Mouse (Mus musculus): Measurements from ENCODE around the gene Ndrg3. TPM values are rescaled to one million over a fixed set of nuclear protein-coding genes. Genes with fewer than 3 reads are reported as not detected.
"Not testable (repeated sequence)": the region's sequence is repeated elsewhere in the genome, so short reads cannot be mapped to it uniquely, and the experiment has no call there.

The Ndrg3 gene
- polyA plus RNA-seq, 1 experiment from 2014 or later, result 44.6 TPM

DNA sequence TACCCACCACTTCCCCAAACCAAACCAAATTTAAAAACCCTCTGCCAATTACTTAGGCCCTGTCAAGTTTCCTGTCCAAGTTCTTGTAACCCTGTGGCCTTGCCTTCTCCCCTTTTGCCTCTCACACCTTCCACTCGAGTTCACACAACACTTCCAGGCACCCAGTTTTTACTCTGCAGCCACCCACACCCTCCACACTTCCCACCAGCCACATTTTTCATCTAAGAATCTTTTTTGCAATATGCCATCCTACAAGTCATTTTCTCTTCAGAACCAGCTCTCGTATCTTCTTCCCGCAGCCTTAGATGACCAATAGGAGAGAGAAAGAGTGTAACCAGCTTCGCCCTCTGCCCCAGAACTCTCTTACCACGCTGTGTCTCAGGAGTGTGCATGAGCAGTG, 37.4 kb downstream of the Ndrg3 start:
- H3K36me3 ChIP-seq (replicated peaks), result no peaks in the 10 kb centered on the region
- DNase-seq (ENCODE audit: extremely low spot score, low spot score), result no peak
- no peaks in the 10 kb centered on the region for H3K9me3 ChIP-seq
- 93% methylated on average over 5 of the region's 5 CpGs for WGBS
- H3K27me3 ChIP-seq (ENCODE audit: poor library complexity, severe bottlenecking), result no peaks in the 10 kb centered on the region
- H3K4me1 ChIP-seq, result no peaks in the 10 kb centered on the region
- H3K4me3 ChIP-seq, result no peak overlapping the region
- H3K27ac ChIP-seq, result no peak overlapping the region

DNA sequence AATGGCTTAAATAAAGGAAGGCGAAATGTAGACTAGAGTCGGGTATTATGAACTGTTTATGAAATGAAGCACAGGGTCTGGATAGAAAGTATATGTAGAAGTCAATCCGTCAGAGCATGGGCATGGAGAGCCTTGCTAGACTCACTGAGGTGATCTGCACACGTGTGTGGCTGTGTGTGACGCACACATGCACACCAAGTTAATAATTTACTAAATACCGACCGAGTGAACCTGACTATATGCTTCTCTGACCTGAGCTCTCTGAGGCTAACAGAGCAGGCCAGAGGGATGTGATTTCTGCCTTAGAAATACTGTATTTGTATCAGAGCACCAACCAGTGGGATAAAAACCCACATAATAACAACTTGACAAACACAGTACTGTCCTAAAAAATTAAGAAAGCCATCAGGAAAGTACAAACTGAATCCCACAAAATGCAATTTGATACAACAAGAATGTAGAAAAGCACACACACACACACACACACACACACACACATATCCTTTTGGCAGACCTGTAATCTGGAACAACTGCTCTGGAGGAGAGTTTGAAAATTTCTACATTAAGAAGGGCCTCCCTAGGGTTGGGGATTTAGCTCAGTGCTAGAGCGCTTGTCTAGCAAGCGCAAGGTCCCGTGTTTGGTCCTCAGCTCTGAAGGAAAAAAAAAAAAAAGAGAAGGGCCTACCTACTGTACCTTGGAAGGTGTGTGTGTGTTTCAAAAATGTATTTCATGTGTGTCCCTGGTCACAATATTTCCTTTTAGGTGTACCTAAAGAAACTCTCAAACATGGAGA, 40.4 kb downstream of the Ndrg3 start:
- 94% methylated on average over 10 of the region's 10 CpGs for WGBS
- Histone ChIP-seq H3K4me1 (no peaks in the 10 kb centered on the region), H3K27ac (no peak overlapping the region), H3K36me3 (replicated peaks) (peaks cover 19% of the 10 kb centered on the region), H3K4me3 (no peak overlapping the region), H3K9me3 (no peaks in the 10 kb centered on the region), H3K27me3 (ENCODE audit: poor library complexity, severe bottlenecking) (no peaks in the 10 kb centered on the region)
- DNase-seq (ENCODE audit: extremely low spot score, low spot score), result no peak

DNA sequence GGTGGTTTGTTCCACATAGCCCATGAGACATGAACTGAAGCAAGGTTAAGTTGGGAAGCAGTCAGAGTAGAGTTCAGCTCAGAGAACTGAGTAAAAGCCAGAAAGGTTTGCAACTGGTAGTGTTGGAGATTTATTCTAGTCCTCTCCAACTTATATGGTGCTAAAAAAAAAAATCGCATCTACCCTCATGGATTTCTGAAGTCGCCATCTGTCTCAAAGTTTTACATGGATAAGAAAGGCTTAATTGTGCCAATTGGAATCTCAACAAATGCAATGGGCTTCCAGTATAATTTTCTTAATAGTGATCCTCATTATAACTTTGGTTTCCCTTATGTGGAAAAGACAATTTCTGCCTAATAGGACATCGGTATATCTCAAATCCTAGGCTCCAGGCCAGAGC, 41.0 kb downstream of the Ndrg3 start:
- H3K27ac ChIP-seq, result no peak overlapping the region
- H3K36me3 ChIP-seq (replicated peaks), result peaks cover 21% of the 10 kb centered on the region
- DNase-seq (ENCODE audit: extremely low spot score, low spot score), result no peak
- H3K27me3 ChIP-seq (ENCODE audit: poor library complexity, severe bottlenecking), result no peaks in the 10 kb centered on the region
- no peaks in the 10 kb centered on the region for H3K9me3 ChIP-seq
- no peaks in the 10 kb centered on the region for H3K4me1 ChIP-seq
- no peak overlapping the region for H3K4me3 ChIP-seq
- 96% methylated on average over 3 of the region's 3 CpGs for WGBS

DNA sequence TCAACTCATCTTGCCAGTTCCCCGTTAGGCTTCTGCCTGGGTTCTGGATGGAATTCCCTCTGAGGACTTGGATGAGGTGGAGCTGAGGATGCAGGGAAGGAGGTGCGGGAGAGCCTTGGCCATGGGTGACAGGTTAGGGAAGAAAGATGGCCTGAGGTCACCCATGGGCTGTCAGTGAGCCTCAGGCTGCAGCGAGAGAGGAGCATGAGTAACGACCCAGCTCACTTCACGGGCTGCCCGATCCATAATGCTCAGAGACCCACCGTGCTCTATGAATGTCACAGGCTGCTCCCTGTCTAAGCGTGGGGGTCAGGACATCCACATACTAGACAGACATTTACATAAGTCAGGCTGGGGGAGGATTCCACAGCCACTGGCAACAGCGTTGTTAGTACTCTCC, 50.3 kb downstream of the Ndrg3 start:
- H3K9me3 ChIP-seq; H3K4me1 ChIP-seq; H3K4me3 ChIP-seq; H3K27ac ChIP-seq; H3K27me3 ChIP-seq (ENCODE audit: poor library complexity, severe bottlenecking); DNase-seq (ENCODE audit: extremely low spot score, low spot score): not testable (repeated sequence)
- WGBS, result 91% methylated on average over 9 of the region's 9 CpGs
- H3K36me3 ChIP-seq (replicated peaks), result peaks cover 17% of the 10 kb centered on the region

DNA sequence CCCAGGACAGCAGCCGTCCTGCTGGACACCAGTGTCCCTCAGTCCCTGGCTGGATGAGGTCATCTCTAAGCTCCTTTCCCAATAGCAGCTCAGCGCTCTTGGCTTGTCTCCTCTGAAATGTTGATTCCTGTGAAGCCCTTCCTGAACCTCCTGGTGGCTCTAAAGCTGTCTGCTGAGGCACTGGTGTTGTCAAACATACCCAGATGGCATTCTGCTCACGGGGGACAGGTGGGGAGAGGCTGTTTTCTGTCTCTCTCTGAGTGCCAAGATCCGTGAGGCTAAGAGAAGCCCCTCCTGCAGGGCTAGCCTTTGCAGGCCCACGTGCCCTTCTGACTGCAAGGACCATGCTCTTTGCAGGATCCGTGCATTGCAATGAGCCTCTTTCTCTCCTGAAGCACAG, 51.9 kb downstream of the Ndrg3 start:
- H3K36me3 ChIP-seq (replicated peaks), result peaks cover 19% of the 10 kb centered on the region
- not testable (repeated sequence) for H3K9me3 ChIP-seq; H3K27ac ChIP-seq; H3K27me3 ChIP-seq (ENCODE audit: poor library complexity, severe bottlenecking); H3K4me1 ChIP-seq; DNase-seq (ENCODE audit: extremely low spot score, low spot score); H3K4me3 ChIP-seq
- WGBS, result 78% methylated on average over 6 of the region's 6 CpGs

DNA sequence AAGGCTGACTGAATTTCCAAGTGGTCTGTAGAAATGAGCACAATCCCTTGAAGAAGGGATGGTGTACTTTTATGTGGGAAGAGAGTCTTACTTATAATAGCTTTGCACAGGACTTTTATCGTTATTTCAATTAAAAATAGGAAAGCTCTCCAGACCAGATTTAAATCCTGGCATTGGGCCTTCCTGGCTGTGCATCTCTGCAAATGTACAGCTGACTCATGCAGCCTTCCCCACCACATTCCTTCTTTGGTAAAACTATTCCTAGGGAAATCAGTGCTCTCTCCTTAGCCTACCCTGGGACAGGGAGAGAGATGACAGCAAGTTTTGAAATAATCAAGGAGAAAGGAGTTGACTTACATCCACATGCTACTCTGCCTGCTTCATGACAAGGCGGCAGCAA, 54.1 kb downstream of the Ndrg3 start:
- peaks cover 8% of the 10 kb centered on the region for H3K36me3 ChIP-seq (replicated peaks)
- no peaks in the 10 kb centered on the region for H3K9me3 ChIP-seq
- H3K27ac ChIP-seq, result no peak overlapping the region
- 86% methylated on average over 2 of the region's 2 CpGs for WGBS
- no peaks in the 10 kb centered on the region for H3K27me3 ChIP-seq (ENCODE audit: poor library complexity, severe bottlenecking)
- DNase-seq (ENCODE audit: extremely low spot score, low spot score), result no peak
- H3K4me1 ChIP-seq, result no peaks in the 10 kb centered on the region
- H3K4me3 ChIP-seq, result no peak overlapping the region

DNA sequence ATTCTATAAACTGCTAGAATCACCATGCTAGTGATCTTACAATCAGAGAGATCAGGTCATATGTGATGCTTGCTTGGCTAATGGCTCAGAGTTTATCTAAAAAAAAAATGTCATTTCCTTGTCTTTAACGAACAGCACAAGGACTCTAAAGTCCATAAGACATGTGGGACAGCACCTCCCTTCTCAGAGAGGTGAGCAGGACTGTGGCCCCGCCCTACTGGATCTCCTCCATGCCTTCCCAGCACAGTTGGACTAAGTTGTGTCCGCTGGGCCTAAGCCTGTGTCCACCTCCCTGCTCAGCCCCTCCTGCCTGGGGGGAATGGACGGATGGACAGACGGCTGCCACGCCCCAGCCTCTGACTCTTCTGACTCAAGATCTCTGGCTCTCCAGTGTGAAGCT, 56.9 kb downstream of the Ndrg3 start:
- DNase-seq (ENCODE audit: extremely low spot score, low spot score), result no peak
- WGBS, result 85% methylated on average over 6 of the region's 6 CpGs
- no peaks in the 10 kb centered on the region for H3K9me3 ChIP-seq
- H3K27me3 ChIP-seq (ENCODE audit: poor library complexity, severe bottlenecking), result no peaks in the 10 kb centered on the region
- no peaks in the 10 kb centered on the region for H3K4me1 ChIP-seq
- no peak overlapping the region for H3K27ac ChIP-seq
- H3K36me3 ChIP-seq (replicated peaks), result peaks cover 11% of the 10 kb centered on the region
- no peak overlapping the region for H3K4me3 ChIP-seq

DNA sequence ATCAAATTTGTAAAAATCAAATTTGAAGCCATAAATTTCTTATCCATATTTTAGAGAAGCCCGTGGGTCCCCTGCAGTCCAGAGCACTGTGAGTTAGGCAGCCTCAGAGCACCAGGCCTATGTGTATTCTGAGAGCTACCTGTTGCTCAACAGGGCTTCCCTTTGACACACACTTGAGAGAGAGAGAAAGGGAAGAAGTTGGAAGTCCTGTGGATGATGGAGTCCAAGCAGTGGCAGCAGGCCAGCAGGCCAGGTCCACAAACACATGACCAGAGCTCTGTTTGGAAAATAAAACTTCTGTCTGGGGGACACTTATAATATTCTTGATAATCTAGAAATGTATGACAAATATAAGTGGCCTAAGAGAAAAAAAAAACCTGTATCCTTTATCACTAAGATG, 58.4 kb downstream of the Ndrg3 start:
- 85% methylated on average over 1 of the region's 1 CpGs for WGBS
- Histone ChIP-seq H3K36me3 (replicated peaks) (peaks cover 14% of the 10 kb centered on the region), H3K4me1 (no peaks in the 10 kb centered on the region), H3K27ac (no peak overlapping the region), H3K27me3 (ENCODE audit: poor library complexity, severe bottlenecking) (no peaks in the 10 kb centered on the region), H3K4me3 (no peak overlapping the region), H3K9me3 (no peaks in the 10 kb centered on the region)
- DNase-seq (ENCODE audit: extremely low spot score, low spot score), result no peak

DNA sequence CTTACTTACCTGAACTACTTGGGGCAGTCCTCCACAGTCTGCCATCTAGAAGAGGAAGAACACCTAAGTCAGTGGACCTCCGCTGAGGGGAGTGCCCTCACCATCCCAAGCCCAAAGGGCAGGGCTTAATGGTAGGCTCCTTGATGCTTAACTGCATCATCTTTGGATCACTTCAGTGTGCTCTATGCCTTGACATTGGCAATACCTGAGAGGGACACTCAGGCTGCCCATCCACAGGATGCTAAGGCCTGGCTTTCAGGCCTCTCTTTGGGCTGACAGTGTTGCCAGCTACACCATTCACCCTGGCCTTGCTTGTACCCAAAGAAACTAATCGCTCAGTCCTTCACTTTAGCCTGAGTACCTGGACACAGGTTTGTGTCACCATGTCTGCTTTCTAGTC, 60.4 kb downstream of the Ndrg3 start:
- Histone ChIP-seq H3K27ac (no peak overlapping the region), H3K4me1 (0 out of 2 replicates have a peak, but pooled peaks cover 1% of the 10 kb centered on the region), H3K27me3 (ENCODE audit: poor library complexity, severe bottlenecking) (no peaks in the 10 kb centered on the region), H3K36me3 (replicated peaks) (peaks cover 12% of the 10 kb centered on the region; the same call in 1 of the 2 replicates), H3K4me3 (no peak overlapping the region), H3K9me3 (no peaks in the 10 kb centered on the region)
- WGBS, result 95% methylated on average over 2 of the region's 2 CpGs
- no peak for DNase-seq (ENCODE audit: extremely low spot score, low spot score)

DNA sequence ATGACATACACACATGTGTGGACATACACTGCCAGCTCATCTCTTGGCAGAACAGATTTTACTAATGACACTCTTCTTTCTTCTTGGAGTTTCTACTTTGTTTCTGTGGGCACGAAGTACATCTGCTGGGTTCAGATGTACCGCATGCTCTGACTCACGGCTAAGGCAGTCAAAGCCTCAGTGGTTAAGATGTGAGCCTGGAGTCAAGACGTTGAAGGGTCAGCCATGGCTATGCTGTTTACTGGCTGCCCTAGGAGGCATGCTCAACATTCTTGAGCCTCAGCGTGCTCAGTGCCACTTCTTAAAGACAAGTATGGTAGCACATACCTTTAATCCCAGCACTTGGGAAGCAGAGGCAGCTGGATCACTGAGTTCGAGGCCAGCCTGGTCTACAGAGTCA, 61.3 kb downstream of the Ndrg3 start:
- Histone ChIP-seq H3K27ac (no peak overlapping the region), H3K36me3 (replicated peaks) (peaks cover 10% of the 10 kb centered on the region; the same call in 1 of the 2 replicates), H3K27me3 (ENCODE audit: poor library complexity, severe bottlenecking) (no peaks in the 10 kb centered on the region), H3K4me1 (0 out of 2 replicates have a peak, but pooled peaks cover 6% of the 10 kb centered on the region), H3K4me3 (no peak overlapping the region), H3K9me3 (no peaks in the 10 kb centered on the region)
- DNase-seq (ENCODE audit: extremely low spot score, low spot score), result no peak
- WGBS, result 92% methylated on average over 6 of the region's 6 CpGs

DNA sequence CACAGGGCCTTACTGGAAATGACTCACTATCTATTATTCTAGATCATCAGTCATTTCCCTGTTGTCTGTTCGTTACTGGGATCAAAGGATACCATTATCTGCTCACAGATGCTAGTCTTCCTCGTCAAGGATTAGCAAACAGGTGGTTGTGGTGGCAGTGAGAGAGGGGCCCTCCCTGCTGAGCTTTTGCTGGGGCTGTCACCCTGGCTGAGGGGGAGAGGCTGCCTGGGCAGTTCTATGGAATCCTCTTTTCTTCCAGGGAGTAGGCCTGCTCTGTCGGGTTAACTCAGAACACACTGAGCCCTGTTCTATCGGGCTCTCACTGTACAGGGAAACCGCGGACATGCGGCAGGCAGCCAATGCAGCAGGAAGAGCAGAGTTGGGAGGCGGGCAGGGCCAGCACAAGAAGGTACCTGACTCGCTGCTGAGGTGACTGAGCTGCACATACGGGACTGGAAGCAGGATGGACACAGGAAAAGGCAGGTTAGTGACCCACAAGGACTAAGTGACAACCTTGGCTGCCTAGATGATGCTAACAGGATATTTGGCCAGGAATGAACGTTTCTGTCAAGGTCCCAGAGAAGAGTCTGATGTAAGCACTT, 62.2 kb downstream of the Ndrg3 start:
- Histone ChIP-seq H3K4me1 (0 out of 2 replicates have a peak, but pooled peaks cover 6% of the 10 kb centered on the region), H3K9me3 (no peaks in the 10 kb centered on the region), H3K27me3 (ENCODE audit: poor library complexity, severe bottlenecking) (no peaks in the 10 kb centered on the region), H3K27ac (no peak overlapping the region), H3K36me3 (replicated peaks) (peaks cover 7% of the 10 kb centered on the region; the same call in 1 of the 2 replicates), H3K4me3 (no peak overlapping the region)
- WGBS, result 65% methylated on average over 11 of the region's 11 CpGs
- DNase-seq (ENCODE audit: extremely low spot score, low spot score), result no peak

DNA sequence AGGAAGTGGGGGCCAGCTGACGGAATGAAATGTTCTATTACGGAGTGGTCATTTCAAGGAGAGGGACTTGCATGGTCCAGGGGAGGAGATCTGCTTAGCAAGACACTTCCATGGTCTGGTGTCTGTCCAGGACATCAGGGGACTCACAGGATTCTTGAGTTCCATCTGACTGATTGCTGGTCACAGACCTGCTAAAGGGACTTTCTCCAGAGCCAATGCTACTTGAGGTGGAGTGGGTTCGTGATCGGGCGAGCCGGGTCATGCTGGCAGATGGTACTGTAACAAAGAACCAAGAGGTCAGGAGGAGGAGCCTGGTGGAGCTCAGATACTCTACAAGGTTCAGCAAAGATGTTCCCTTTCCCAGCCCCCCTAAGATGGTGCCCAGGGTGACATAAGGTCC, 63.2 kb downstream of the Ndrg3 start:
- Histone ChIP-seq H3K4me1 (0 out of 2 replicates have a peak, but pooled peaks cover 6% of the 10 kb centered on the region), H3K4me3 (no peak overlapping the region), H3K36me3 (replicated peaks) (peaks cover 7% of the 10 kb centered on the region; the same call in 1 of the 2 replicates), H3K27ac (no peak overlapping the region), H3K27me3 (ENCODE audit: poor library complexity, severe bottlenecking) (no peaks in the 10 kb centered on the region), H3K9me3 (no peaks in the 10 kb centered on the region)
- DNase-seq (ENCODE audit: extremely low spot score, low spot score), result no peak
- 94% methylated on average over 6 of the region's 6 CpGs for WGBS

DNA sequence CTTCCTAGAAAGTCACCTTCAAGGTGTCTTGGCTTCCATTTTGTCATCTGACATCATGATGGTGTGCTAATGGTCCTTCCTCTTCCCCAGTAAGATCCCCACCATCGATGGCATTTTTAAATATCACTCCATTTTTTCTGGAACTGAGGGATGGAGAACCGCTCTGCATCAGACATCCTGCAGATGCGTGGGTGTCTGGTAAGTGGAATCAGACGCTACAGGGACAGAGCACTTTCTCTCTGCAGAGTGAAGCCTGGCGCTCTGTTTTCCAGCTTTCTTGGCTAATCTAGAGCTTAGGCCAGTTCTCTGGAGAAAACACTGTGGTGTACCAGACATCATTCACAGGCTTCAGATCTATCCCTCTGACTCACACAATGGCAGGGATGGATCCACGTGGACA, 64.2 kb downstream of the Ndrg3 start:
- H3K9me3 ChIP-seq, result no peaks in the 10 kb centered on the region
- H3K4me3 ChIP-seq, result no peak overlapping the region
- H3K27ac ChIP-seq, result no peak overlapping the region
- H3K27me3 ChIP-seq (ENCODE audit: poor library complexity, severe bottlenecking), result no peaks in the 10 kb centered on the region
- DNase-seq (ENCODE audit: extremely low spot score, low spot score), result no peak
- H3K4me1 ChIP-seq, result 0 out of 2 replicates have a peak, but pooled peaks cover 6% of the 10 kb centered on the region
- 92% methylated on average over 6 of the region's 6 CpGs for WGBS
- H3K36me3 ChIP-seq (replicated peaks), result peaks cover 7% of the 10 kb centered on the region; the same call in 1 of the 2 replicates

All from forebrain, embryonic 10.5 days (tissue).